Mouse (Mus musculus) heart, adult 2 months (tissue): ENCODE measurements at regions not wholly inside any gene's neighbourhood (a gene's known extent, or its start where the extent isn't known, plus 50 kb on each side); places are given as distances from the start of the nearest gene placed in this dataset.

Experiments used
- CTCF ChIP-seq: fragments of 200-600 bp; IDR thresholded peaks from 2 replicates; pipeline ENCODE4 v1.8.1; 2022; ENCODE audit warnings: antibody characterized with exemption, mild to moderate bottlenecking, moderate library complexity
- EP300 ChIP-seq: fragments of 200-500 bp; IDR thresholded peaks from 2 replicates; pipeline ENCODE4 v1.6.1; 2011; ENCODE audit warnings: low read depth, low read length, control low read depth; ENCODE audit not compliant: insufficient read depth
- POLR2A ChIP-seq: fragments of 200-500 bp; IDR thresholded peaks from 2 replicates; pipeline ENCODE4 v1.6.1; 2011; ENCODE audit warnings: mild to moderate bottlenecking, low read depth, low read length, control low read depth; ENCODE audit not compliant: insufficient read depth

DNA sequence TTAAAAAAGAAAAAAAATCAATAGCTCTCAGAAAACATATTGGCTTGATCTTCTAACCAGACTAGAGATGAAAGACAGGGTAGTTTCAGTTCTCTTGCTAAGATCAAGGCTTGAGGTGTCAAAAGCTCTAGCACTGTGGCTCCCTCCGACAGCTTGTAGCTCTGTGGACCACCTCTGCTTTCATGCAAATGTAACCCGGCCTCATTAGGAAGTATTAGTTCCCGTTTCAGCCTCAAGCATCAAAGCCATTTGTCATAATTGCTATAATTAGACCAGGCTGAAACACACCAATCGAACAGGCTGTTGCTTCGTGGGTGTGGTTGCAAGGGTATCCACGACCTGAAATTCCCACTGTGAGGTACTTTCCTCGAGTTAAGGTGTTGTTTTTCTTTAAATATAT is 140.7 kb upstream of the Klf3 start:
- TF ChIP-seq POLR2A (no peak), CTCF (no peak), EP300 (no peak)
